Mouse (Mus musculus) gastrocnemius, adult 18-20 months (tissue): ENCODE measurements at regions not wholly inside any gene's neighbourhood (a gene's known extent, or its start where the extent isn't known, plus 50 kb on each side); places are given as distances from the start of the nearest gene placed in this dataset.

Experiments used
- DNase-seq: peaks from one replicate; pipeline ENCODE4 v3.0.0; 2021; ENCODE audit warnings: low spot score

- DNase-seq, result no peak
Observed at GRCm38 (mm10) chr13:15221322-15221721, 241.7 kb upstream of the Gli3 start.

GRCm38 (mm10) chr13:15227641-15228040 is 235.4 kb upstream of the Gli3 start:
- no peak for DNase-seq
